Mouse (Mus musculus) CD4-positive, CD25-positive, alpha-beta regulatory T cell, adult 4 months (primary cell): ENCODE data around the gene Gps2. TPM values are rescaled to one million over a fixed set of nuclear protein-coding genes. Genes with fewer than 3 reads are reported as not detected.
A peak's percentile ranks its signal among the peaks of the same experiment; 100 is the strongest.
"Not testable (repeated sequence)": the region's sequence is repeated elsewhere in the genome, so short reads cannot be mapped to it uniquely, and the experiment has no call there.

Experiments
- ATAC-seq: one replicate; pipeline ENCODE4 v1.8.0; 2017
- polyA plus RNA-seq, 2 experiments: library from polyadenylated mRNA; unstranded; fragments of 100-300 nt; shearing (Covaris generic); gene quantifications; one replicate each; pipeline ENCODE4 v1.2.1; 2017

Gene Gps2
- polyA plus RNA-seq, 2 experiments from 2014 or later = 120 to 134 TPM

GRCm38 (mm10) chr11:69936714-69937347, 23.1 kb downstream of the Gps2 start:
- no peak for ATAC-seq

- ATAC-seq = no peak
Measured at GRCm38 (mm10) chr11:69937385-69937784, 23.7 kb downstream of the Gps2 start.

DNA sequence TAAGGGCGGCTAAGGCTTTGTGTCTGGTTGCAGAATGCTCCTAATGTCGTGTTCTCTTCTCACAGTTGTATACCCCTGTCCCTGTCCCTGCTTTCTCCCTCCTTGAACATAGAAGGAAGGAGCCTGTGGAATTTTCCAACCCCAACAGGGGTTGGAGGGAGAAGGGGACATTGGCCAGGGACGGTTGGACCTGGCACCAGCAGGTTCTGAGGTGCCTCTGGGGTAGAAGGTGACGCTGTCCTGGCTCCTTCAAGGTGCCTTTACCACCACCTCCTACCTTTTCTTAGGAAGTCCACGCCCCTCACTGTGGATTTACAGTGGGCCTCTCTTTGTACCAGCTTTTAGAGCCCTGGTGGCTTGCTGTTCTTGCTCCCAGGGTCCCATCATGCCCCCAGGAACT, 24.1 kb downstream of the Gps2 start:
- no peak for ATAC-seq

DNA sequence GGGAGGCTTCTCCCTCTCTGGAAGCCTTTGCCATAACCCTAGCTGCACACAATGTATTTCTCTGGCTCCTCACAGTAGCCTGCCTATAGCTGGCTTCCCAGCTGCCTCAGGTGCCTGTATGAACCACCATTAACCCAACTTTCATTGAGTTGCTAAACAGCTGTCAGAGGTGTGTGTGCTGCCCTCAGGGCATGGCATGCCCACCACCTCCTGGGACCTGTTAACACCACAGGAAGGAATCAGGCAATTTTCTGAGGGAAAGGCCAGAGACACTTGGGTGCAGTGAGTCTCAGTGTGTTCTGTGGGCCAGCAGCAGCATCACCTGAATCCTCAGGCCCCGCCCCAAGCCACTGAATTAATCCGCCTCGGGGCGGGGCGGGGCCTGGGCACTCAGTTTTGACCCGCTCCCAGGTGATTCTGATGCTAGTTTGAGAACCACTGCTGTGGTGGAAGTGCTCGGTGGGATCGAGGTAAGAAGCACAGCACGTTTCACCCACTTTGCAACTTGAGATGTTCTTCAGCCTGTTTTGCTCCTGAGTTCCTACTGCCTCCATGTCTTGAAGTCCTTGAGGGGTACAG, 24.8 kb downstream of the Gps2 start:
- ATAC-seq = no peak

DNA sequence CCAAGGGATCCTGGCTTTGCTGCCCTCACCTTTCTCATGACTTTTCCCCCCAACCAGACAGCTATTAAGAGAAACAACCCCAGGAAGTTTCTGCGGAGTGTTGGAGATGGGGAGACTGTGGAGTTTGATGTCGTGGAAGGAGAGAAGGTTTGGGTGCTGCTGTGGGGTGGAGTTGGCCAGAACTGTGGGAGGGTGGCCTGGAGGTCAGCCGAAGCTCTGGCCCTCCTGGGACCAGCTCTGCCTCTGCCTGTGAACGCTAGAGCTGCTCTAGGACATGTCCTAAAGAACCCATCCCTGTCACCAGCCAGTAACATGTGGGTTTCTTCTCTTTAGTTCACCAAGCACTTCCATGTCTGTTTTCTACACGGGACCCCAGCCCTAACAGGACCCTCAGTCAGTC, 25.5 kb downstream of the Gps2 start:
- ATAC-seq = no peak

DNA sequence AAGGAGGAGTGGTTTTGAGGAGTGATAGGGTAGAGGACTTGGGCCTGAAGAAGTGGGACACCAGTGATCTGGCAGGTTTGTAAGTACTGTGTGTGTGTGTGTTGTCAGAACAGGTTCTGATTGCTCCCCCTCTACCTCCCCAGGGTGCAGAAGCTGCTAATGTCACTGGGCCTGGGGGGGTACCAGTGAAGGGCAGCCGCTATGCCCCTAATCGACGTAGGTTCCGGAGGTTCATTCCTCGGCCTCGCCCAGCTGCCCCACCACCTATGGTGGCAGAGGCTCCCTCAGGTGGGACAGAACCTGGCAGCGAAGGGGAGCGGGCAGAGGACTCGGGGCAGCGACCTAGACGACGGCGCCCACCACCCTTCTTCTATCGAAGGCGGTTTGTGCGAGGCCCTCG, 26.0 kb downstream of the Gps2 start:
- ATAC-seq = no peak

DNA sequence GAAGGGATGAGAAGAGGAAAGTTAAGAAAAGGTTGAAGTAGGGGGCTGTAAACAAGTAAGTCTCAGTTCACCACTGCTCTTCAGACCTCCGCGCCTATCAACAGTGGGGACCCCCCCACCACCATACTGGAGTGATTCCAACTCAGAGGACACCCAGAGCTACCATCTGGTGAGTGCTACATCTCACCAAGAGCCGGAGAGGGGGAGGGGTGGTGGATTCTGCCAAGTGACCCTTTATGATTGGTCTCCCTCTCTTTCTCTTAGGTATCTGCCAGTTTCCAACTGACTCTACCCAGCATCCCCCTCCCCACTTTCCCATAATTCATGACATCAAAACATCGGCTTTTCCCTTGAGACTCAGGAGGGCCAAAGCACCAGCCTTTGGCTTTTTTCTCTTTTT, 27.3 kb downstream of the Gps2 start:
- ATAC-seq = no peak

DNA sequence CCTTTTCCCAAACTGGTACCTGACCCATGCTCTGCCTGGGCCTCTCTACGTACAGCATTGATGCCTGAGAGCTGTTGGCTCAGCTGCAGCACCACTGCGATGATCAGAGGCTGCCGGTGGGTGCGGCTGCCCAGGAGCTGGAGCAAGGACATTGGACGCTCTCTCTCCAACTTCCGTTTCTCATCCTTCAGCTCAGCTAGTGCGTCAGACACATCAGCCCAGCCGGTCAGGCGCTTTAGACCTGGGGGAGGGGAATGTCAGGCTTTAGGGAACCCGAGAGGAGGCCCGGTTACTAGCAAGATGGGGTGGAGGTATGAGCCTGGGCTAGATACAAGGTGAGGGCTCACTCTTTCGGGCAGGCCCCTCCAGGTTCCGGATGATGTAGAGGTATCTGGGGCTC, 31.5 kb downstream of the Gps2 start:
- ATAC-seq = no peak

DNA sequence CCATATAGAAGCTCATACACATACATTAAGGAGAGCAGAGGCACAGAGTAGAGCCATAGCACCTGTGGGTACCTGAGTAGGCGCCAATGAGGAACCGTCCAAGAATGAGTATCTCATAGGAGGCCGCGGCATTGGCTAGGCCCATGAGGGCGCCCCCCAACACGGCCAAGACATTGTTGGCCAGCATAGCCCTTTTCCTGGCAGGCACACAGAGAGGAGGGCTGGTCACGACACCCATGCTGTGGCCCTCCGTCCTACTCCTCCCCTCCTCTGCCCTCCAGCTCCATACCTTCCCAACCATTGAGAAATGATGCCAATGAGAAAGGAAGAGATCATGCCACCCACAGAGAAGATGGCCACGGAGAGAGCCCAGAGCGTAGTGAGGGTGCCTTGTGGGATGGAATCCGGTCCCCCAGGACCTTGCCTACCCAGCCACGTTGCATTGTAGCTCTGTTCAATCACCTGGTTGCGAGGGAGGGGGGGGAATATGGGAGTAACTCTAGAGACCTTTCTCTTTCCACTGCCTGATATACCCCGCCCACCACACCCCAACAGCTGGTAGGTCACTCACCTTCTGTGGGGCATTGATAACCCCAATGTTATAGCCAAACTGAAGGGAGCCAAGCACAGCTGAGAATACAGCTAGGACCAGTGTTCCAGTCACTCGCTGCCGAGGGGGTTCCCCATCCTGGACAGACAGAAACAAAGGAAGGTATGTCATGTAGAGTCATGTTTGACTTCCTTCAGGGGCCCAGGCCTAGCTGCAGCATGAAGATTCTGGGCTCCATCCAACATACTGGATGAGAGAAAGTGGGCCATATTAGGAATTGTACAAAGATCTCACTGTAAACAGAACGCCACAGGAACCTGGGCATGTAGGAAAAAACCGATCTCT, 32.6 kb downstream of the Gps2 start:
- no peak for ATAC-seq

- no peak for ATAC-seq
Measured at GRCm38 (mm10) chr11:69947337-69948065, 33.8 kb downstream of the Gps2 start.

DNA sequence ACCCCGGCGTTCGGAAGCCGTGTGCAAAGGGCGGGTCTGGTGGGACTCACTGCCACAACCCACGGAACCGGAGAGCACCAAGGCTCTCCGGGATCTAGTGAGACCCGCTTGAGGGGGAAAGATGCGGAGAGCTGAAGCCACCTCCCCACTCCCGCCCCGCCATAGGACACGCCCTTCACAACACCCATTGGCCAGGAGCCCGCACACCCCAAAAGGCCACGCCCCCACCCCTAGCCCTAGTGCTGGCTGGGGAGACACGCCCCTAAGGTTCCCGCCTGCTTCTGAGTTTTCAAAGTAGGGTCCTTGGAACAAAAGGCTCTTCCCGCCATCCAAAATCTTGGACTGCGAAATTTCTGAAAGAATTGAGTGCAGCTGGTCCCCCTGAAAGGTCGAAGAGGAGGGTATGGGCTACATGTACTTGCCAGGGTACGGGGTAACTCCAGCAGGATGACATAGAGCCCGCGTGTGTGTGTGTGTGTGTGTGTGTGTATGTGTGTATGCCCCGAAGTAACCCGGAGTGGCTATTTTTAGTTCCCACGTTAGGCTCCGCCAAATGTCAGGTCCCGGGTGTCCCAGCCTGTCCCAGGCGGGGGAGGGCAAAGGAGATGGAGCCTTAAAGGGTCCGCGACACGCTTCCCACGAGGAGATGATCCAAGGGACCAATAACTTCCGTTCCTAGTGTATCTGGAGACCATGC, 34.5 kb downstream of the Gps2 start, which contains the start of gene Slc2a4:
Slc2a4 (minus strand) TSS at position 123 of the 697 bp plus-strand sequence.
- peak; percentile 87 for ATAC-seq

DNA sequence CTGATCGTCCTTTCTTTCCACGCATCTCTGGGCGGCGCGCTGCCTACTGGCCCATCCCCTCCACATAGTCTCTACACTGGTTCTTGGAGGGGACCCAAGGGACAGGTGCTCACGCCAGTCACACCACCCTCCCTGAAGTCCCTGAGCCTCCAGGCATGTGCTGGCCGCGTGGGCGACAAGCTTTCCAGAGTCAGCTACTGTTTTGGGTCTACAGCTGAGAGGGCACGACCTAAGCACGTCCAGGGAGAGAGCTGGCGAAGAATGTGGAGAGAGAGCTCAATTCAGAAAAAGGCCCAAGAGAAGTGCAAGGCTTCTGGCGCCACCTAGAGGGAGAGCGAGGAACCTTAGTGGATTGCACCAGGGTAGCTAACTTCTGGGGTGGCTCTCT, 35.1 kb downstream of the Gps2 start:
- ATAC-seq = peak; percentile 75

- ATAC-seq = no peak
Measured at GRCm38 (mm10) chr11:69950807-69951459, 37.2 kb downstream of the Gps2 start.

GRCm38 (mm10) chr11:69952274-69952673, 38.6 kb downstream of the Gps2 start:
- no peak for ATAC-seq

DNA sequence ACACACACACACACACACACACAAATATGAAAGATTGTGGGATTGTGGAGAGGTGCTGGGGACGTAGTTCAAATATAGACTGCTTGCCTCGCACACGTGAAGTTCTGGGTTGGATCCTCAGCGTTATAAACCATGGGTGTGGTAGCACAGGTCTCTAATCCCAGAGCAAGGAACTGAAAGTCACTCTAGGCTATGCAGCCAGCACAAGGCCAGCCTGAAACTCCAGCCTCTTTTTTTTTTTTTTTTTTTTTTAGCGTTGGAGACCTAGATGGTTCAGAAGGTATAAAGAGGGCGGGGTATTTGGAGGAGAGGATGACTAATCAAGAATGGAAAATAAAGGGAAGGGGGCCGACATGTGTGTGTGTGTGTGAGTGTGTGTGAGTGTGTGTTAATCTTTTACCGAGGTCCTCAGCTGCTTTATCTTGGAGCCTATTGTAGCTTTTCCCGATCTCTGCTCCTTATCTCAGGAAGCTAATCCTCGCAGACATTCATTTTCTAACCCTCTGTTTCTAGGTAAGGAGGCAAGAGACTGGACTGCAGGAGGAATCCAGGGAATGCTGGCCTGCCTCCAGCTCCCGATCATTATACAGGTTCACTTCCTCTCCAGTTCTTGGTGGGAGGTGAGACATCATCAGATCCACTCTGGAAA, 39.7 kb downstream of the Gps2 start:
- ATAC-seq = no peak

- not testable (repeated sequence) for ATAC-seq
Measured at GRCm38 (mm10) chr11:69955618-69956017, 41.9 kb downstream of the Gps2 start.

GRCm38 (mm10) chr11:69956218-69956617, 42.5 kb downstream of the Gps2 start:
- no peak for ATAC-seq

GRCm38 (mm10) chr11:69960616-69961015, 46.9 kb downstream of the Gps2 start:
- ATAC-seq = no peak

- no peak for ATAC-seq
Measured at GRCm38 (mm10) chr11:69961841-69962240, 48.2 kb downstream of the Gps2 start.

GRCm38 (mm10) chr11:69964650-69965270, 51.1 kb downstream of the Gps2 start, which contains the start of gene Cldn7:
Cldn7 (plus strand) TSS chr11:69964779.
- ATAC-seq = no peak
